Mouse (Mus musculus) liver, embryonic 12.5 days (tissue): Measurements from ENCODE around the gene Rasa3. TPM values are rescaled to one million over a fixed set of nuclear protein-coding genes. Genes with fewer than 3 reads are reported as not detected.

Experiments
- ATAC-seq: fragments of 200-750 bp; cut with Nextera tagmentation; 2 replicates; pipeline ENCODE4 v1.8.0; 2017; ENCODE audit warnings: moderate number of reproducible peaks, mild to moderate bottlenecking, moderate library complexity
- H3K27ac ChIP-seq: fragments of 300-500 bp; sonication (generic); 2 replicates; pipeline ENCODE4 v1.5.1; 2016; ENCODE audit warnings: mild to moderate bottlenecking
- H3K27me3 ChIP-seq: fragments of 300-500 bp; sonication (generic); replicated peaks from 2 replicates; pipeline ENCODE4 v1.6.1; 2016; ENCODE audit warnings: mild to moderate bottlenecking, moderate library complexity
- H3K36me3 ChIP-seq: fragments of 300-500 bp; sonication (generic); 2 replicates; pipeline ENCODE4 v1.6.1; 2016; ENCODE audit warnings: mild to moderate bottlenecking, moderate library complexity
- H3K4me1 ChIP-seq: fragments of 300-500 bp; sonication (generic); 2 replicates; pipeline ENCODE4 v1.6.1; 2016
- H3K4me2 ChIP-seq: fragments of 300-500 bp; sonication (generic); 2 replicates; pipeline ENCODE4 v1.6.1; 2016; ENCODE audit warnings: mild to moderate bottlenecking, moderate library complexity
- H3K4me3 ChIP-seq: fragments of 300-500 bp; sonication (generic); 2 replicates; pipeline ENCODE4 v1.5.1; 2016; ENCODE audit warnings: mild to moderate bottlenecking, moderate library complexity
- H3K9ac ChIP-seq: fragments of 300-500 bp; sonication (generic); 2 replicates; pipeline ENCODE4 v1.6.1; 2016; ENCODE audit warnings: mild to moderate bottlenecking, moderate library complexity
- H3K9me3 ChIP-seq: fragments of 300-500 bp; sonication (generic); replicated peaks from 2 replicates; pipeline ENCODE4 v1.6.1; 2016; ENCODE audit warnings: mild to moderate bottlenecking, moderate library complexity
- WGBS: fragments of 180-500 bp; shearing (Covaris S2); methylation state at CpG from one replicate; pipeline ENCODE4 v1.1.7; 2016; ENCODE audit not compliant: insufficient replicate concordance; 5-methylcytosine and 5-hydroxymethylcytosine counted together
- polyA plus RNA-seq: library from polyadenylated mRNA; unstranded; fragments of >200 nt; fragmentation: Nextera tagmentation; extraction: Ambion mirVana; gene quantifications from 2 replicates; pipeline ENCODE4 v1.2.1, GENCODE M21; 2016

The Rasa3 gene
- polyA plus RNA-seq, 1 experiment from 2014 or later = 30.8 TPM

DNA sequence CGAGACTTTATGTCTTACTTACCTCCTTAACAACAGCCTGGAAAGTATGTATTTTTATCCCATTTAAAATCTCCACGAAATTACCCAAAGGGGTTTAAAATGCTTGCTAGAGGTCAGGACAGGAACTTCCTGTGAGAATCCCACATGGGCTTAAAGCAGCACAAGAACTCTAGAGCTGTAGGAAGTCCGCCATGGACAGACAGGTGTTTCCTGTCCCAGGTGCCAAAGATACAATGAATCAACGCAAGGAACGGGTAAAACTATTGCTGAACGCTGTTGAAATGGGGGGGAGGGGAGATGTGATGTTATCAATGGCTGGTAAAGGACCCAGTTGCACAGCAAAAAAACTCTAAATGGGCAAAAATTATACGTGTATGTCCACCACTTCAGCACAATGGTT, 6.7 kb upstream of the Rasa3 start:
- 38% methylated on average over 7 of the region's 7 CpGs for WGBS
- no peak overlapping the region for H3K4me3 ChIP-seq
- no peak overlapping the region for H3K27ac ChIP-seq
- H3K9me3 ChIP-seq = no peaks in the 10 kb centered on the region; the same call in 1 of the 2 replicates
- no peaks in the 10 kb centered on the region for H3K36me3 ChIP-seq
- H3K9ac ChIP-seq = no peak overlapping the region
- H3K4me2 ChIP-seq = no peak overlapping the region
- peaks cover 8% of the 10 kb centered on the region; the same call in 1 of the 2 replicates for H3K4me1 ChIP-seq
- peaks cover 6% of the 10 kb centered on the region; the same call in 1 of the 2 replicates for H3K27me3 ChIP-seq
- no peak for ATAC-seq

DNA sequence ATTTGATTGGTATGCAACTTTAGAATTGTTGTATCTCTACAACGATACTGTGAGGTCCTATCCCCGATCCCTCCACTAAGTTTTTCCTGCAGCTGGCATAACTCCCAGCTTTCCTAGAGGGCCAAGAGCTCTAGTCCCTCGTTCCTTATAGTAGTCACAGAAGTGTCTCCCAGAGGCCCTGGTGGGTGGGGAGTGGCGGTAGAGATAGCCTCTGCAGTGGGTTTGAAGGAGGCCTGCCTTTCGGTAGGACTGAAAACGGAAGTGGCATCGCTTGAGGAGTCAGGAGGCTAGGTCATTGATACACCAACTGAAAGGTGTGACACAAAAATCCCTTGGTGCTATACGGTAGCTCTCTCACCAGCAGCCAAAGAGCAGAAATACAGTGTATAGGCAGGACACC, 779 bp upstream of the Rasa3 start:
- peak overlapping the region; percentile 99 for H3K4me2 ChIP-seq
- WGBS = 17% methylated on average over 8 of the region's 8 CpGs
- H3K9me3 ChIP-seq = no peaks in the 10 kb centered on the region
- peak overlapping the region; percentile 68 for H3K9ac ChIP-seq
- H3K27ac ChIP-seq = peak overlapping the region; percentile 50; the same call in 1 of the 2 replicates
- no peak for ATAC-seq
- H3K4me1 ChIP-seq = peaks cover 48% of the 10 kb centered on the region
- H3K4me3 ChIP-seq = peak overlapping the region; percentile 76
- no peaks in the 10 kb centered on the region for H3K36me3 ChIP-seq
- peaks cover 8% of the 10 kb centered on the region; the same call in 1 of the 2 replicates for H3K27me3 ChIP-seq

DNA sequence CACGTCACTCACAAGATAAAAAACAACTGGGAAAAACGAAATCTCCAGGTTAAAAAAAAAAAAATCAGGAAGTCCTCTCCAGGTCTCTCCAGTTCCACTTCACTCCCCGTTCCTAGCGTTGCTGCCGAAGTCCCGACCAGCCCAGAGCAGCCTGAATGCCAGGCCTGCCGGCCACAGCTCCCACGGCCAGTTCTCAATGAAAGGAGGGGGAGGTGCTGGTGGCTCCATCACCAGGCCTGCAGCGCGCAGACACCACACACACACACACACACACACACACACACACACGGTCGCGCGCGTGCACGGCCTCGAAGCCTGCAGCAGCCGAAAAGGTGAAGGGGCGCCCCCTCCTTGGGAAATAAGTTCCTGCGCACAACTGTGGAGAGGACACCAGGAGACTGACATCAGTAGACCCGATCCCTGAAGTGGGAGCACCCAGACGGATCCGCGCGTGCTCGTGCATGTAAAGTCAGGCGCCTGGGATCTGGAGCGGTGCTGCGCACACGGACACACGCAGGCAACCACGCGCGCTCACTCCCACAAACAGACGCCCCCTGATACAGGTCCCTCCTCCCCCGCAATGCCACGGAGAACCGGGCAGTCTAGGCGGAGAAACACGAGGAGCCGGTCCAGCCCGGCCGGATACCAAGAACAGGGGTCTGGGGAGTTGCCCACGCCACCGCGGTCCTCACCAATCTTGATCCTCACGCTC, 546 bp downstream of the Rasa3 start:
- Histone ChIP-seq H3K9me3 (no peaks in the 10 kb centered on the region), H3K27ac (peak overlapping the region; percentile 77), H3K9ac (peak overlapping the region; percentile 80), H3K27me3 (peaks cover 8% of the 10 kb centered on the region; the same call in 1 of the 2 replicates), H3K4me2 (peak overlapping the region; percentile 99), H3K4me1 (peaks cover 62% of the 10 kb centered on the region), H3K36me3 (no peaks in the 10 kb centered on the region), H3K4me3 (peak overlapping the region; percentile 76)
- WGBS = under 1% methylated on average over 47 of the region's 47 CpGs
- peak; percentile 17 for ATAC-seq

DNA sequence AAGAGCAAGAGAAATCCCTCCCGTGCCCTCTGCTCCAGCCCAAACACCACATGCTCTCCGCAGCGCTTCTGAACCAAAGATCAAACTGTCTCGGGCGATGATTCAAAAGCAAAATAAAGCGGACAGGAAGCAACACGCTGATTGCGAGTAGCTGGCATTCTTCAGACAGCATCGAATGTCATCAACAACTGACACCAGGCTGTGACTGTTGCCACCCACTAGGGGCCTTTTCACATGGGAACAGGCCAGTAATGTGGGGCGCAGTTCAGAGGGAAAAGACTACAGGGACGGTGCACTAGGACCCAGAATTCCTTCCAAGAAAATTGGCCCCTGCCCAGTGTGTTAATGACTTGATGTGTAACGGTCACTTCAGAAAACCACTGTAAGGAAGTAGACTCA, 1.1 kb downstream of the Rasa3 start:
- Histone ChIP-seq H3K9ac (peak overlapping the region; percentile 80), H3K4me3 (peak overlapping the region; percentile 76), H3K27ac (peak overlapping the region; percentile 77), H3K4me1 (peaks cover 67% of the 10 kb centered on the region), H3K4me2 (peak overlapping the region; percentile 99), H3K36me3 (no peaks in the 10 kb centered on the region), H3K9me3 (no peaks in the 10 kb centered on the region), H3K27me3 (peaks cover 8% of the 10 kb centered on the region; the same call in 1 of the 2 replicates)
- WGBS = 2% methylated on average over 12 of the region's 12 CpGs
- no peak for ATAC-seq

DNA sequence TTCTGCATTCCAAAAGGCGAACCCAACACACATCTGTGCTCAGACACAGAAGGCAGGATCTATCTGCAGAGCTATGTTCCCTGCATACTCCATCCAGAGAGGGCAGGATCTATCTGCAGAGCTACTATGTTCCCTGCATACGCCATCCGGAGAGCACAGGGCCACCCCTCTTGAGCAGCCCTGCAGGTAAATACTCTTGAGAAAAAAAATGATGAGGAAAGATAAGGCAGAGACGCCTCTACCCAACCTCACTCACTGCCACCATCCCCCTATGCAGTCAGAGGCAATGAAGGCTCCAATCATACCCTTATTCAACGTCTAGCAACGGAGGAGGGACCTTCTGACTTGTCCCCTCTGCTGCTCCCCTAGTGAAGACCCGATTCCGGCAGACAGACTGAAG, 1.9 kb downstream of the Rasa3 start:
- Histone ChIP-seq H3K4me1 (peaks cover 75% of the 10 kb centered on the region), H3K36me3 (no peaks in the 10 kb centered on the region), H3K27me3 (peaks cover 8% of the 10 kb centered on the region; the same call in 1 of the 2 replicates), H3K9me3 (no peaks in the 10 kb centered on the region), H3K27ac (peak overlapping the region; percentile 77), H3K9ac (peak overlapping the region; percentile 80; the same call in 1 of the 2 replicates), H3K4me3 (peak overlapping the region; percentile 76), H3K4me2 (peak overlapping the region; percentile 99)
- WGBS = 27% methylated on average over 8 of the region's 8 CpGs
- no peak for ATAC-seq

DNA sequence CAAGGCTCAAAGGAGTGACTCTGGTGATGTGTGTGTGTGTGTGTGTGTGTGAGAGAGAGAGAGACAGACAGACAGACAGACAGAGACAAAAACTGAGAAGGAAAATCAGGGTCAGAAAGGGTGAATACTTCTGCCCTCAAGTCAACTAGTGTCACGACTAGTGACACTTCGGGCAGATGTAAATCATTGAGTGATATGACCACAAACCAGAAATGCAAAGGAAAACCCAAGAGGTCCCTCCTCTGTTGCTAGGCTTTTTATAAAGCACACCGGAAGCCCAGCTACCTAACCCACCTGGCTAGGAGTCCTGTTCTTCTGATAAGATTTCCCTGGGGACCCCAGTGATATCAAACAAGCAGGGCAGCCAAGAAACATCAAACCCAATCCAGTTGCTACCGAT, 2.3 kb downstream of the Rasa3 start:
- Histone ChIP-seq H3K4me1 (peaks cover 79% of the 10 kb centered on the region), H3K4me3 (peak overlapping the region; percentile 76), H3K36me3 (no peaks in the 10 kb centered on the region), H3K4me2 (peak overlapping the region; percentile 99), H3K27me3 (peaks cover 8% of the 10 kb centered on the region; the same call in 1 of the 2 replicates), H3K9me3 (no peaks in the 10 kb centered on the region), H3K27ac (peak overlapping the region; percentile 77), H3K9ac (0 out of 2 replicates have a peak overlapping the region, but pooled peaks have one; percentile 80)
- ATAC-seq = no peak
- WGBS = 22% methylated on average over 4 of the region's 4 CpGs

DNA sequence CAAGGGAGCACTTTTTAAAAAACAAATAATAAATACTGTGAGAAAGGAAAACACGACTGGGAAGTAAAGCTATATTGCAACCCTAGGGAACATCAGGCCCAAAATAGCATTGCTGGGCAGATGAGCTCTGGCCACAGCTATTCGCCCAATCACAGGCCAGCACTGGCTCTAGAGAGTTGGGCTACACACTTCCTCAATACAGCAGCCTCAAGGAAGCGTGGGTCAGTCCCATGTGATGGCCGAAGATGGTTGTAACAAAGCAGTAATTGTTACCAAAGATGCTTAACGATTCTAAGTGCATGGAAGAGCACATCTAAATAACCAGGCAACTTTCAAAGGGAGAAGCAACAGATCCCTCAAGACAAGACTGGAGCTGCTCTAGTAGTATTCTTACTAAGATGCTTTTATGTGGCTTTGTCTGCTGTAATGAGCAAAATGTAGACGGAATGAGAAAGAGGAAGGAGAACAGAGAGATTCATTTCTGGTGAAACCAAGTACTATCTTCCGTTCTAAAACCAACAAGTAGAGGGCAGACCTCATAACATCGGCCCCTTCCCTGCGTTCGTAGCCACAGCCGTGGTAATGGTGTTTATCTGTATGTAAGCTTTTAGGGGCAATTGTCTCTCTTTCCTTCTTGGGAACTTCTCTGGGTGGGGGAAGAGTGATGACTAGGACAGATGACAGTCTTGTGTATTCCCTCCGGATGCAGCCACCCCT, 3.0 kb downstream of the Rasa3 start:
- H3K4me1 ChIP-seq = peaks cover 86% of the 10 kb centered on the region

DNA sequence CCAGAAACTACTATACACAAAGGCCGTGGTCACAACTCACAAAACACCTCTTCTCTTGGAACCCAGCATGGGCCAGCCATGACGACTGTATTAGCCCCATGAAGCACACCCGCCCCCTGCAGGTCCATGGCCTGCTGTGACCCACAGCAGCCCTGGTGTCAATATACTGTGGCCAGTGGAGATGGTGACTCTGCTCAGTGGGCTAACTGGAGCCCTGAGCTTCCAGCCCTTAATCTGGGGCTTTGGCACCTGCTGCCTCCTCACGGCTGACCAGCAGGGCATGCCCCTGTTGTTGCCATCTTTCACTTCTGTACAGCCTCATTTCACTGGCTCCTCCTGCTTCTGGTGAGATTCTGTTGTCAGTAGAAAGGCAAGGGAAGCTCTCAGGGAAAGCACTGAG, 4.2 kb downstream of the Rasa3 start:
- no peaks in the 10 kb centered on the region for H3K9me3 ChIP-seq
- no peak overlapping the region for H3K9ac ChIP-seq
- no peak for ATAC-seq
- peak overlapping the region; percentile 46; the same call in 1 of the 2 replicates for H3K27ac ChIP-seq
- 58% methylated on average over 4 of the region's 4 CpGs for WGBS
- H3K4me1 ChIP-seq = peaks cover 92% of the 10 kb centered on the region
- H3K36me3 ChIP-seq = peaks cover 4% of the 10 kb centered on the region; the same call in 1 of the 2 replicates
- H3K4me3 ChIP-seq = no peak overlapping the region
- H3K4me2 ChIP-seq = peak overlapping the region; percentile 31
- H3K27me3 ChIP-seq = no peaks in the 10 kb centered on the region

More for the DNA sequence above, 3.0 kb downstream of the Rasa3 start:
- H3K36me3 ChIP-seq = no peaks in the 10 kb centered on the region
- peaks cover 5% of the 10 kb centered on the region; the same call in 1 of the 2 replicates for H3K27me3 ChIP-seq
- peak overlapping the region; percentile 99 for H3K4me2 ChIP-seq
- no peak overlapping the region for H3K9ac ChIP-seq
- 25% methylated on average over 12 of the region's 12 CpGs for WGBS
- no peaks in the 10 kb centered on the region for H3K9me3 ChIP-seq
- ATAC-seq = no peak
- H3K4me3 ChIP-seq = no peak overlapping the region
- H3K27ac ChIP-seq = peak overlapping the region; percentile 77

DNA sequence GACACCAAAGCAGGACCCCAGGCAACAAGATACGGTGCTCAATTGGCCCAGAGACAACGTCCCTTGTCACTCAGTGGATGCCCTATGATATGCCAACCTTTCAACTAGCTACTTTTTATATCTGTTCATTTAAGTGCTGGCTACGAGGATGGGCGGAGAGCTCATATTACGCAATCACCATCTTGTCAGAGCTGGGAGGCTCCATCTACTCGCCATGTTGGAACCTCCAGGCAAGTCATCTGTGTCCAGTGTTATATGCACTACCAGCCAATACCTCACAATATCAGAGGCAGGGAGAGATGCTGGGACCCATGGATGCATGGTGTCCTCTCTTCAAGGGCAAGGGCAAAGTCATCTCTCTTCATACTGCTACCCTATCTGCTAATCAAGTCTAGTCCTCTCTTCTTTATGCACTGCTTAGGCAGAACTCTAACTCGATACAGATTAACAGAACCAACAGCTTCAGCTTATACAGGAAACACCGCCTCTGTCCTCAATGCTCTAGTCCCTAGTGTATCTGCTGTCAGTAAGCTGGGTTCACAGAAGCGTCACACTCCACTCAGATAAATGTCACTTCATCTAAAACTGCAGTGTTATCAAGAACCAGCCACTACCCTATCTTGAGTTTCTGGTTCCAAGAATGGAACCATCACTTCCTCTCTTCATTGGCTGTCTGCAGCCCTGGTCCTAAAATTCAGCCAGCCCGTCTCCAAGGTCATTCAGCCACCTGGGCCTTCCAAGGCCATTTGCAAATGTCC, 6.0 kb downstream of the Rasa3 start:
- Histone ChIP-seq H3K4me2 (peak overlapping the region; percentile 38), H3K4me3 (no peak overlapping the region), H3K9ac (no peak overlapping the region), H3K27ac (peak overlapping the region; percentile 50), H3K36me3 (peaks cover 8% of the 10 kb centered on the region; the same call in 1 of the 2 replicates), H3K9me3 (no peaks in the 10 kb centered on the region), H3K4me1 (peaks cover 84% of the 10 kb centered on the region), H3K27me3 (no peaks in the 10 kb centered on the region)
- WGBS = 34% methylated on average over 10 of the region's 10 CpGs
- ATAC-seq = peak; percentile 75

DNA sequence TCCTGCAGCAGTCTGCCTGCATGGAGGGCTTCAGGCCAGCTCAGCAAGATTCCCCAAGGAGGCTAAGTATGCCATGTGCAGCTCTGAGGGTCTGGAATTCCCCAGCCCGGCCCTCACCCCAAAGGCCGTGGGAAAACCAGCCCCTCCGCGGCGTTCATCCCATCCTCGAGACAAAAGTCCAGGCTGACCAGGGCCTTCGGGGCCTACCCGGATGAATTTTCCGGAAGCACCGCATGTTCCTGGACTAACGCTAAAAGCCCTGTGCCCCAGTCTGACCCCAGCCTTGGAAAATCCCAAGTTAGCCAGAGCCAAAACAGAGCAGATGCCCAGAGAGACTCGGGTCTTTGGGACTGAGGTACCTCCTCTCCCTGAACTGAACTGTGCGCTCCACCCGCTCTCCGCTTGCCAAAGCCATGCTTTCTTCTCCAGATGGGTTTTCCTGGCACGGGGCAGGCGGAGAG, 7.4 kb downstream of the Rasa3 start:
- peaks cover 84% of the 10 kb centered on the region for H3K4me1 ChIP-seq
- no peak overlapping the region for H3K4me3 ChIP-seq
- no peaks in the 10 kb centered on the region for H3K27me3 ChIP-seq
- H3K27ac ChIP-seq = peak overlapping the region; percentile 13; the same call in 1 of the 2 replicates
- H3K36me3 ChIP-seq = peaks cover 8% of the 10 kb centered on the region; the same call in 1 of the 2 replicates
- WGBS = 86% methylated on average over 17 of the region's 17 CpGs
- no peak overlapping the region for H3K4me2 ChIP-seq
- H3K9me3 ChIP-seq = no peaks in the 10 kb centered on the region
- no peak overlapping the region for H3K9ac ChIP-seq
- ATAC-seq = no peak

DNA sequence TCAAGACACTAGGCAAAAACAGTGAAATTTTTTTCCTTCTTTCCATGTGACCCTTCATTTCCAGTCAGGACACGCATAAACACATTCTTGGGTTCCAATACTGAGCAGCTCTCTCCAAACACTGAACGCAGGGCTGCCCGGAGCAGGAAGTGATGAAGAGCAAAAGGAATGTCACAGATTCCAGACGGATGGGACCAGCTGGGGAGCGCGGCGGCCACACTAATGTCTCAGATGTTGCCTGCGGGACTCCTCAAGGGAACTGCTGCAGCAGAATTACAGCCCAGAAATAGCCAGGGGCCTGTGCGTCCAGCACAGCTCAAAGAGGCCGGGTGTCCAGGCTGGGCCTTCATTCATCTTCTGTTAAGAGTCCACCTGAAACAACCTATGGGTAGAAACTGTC, 9.0 kb downstream of the Rasa3 start:
- H3K4me1 ChIP-seq = peaks cover 79% of the 10 kb centered on the region
- ATAC-seq = no peak

More for the DNA sequence above, 9.0 kb downstream of the Rasa3 start:
- Histone ChIP-seq H3K27me3 (no peaks in the 10 kb centered on the region), H3K4me2 (no peak overlapping the region), H3K4me3 (no peak overlapping the region), H3K9ac (no peak overlapping the region), H3K36me3 (peaks cover 8% of the 10 kb centered on the region; the same call in 1 of the 2 replicates), H3K9me3 (no peaks in the 10 kb centered on the region), H3K27ac (peak overlapping the region; percentile 11; the same call in 1 of the 2 replicates)
- 77% methylated on average over 10 of the region's 10 CpGs for WGBS
